Mouse (Mus musculus) MEL (cell line): Measurements from ENCODE around the gene Rin2. TPM values are rescaled to one million over a fixed set of nuclear protein-coding genes. Genes with fewer than 3 reads are reported as not detected.

ENCODE experiments used
- DNase-seq: peaks from one replicate; pipeline ENCODE4 v3.0.0; 2011; ENCODE audit warnings: low read depth, low spot score
- H3K27ac ChIP-seq: 2 replicates; pipeline ENCODE4 v1.5.1; 2012; ENCODE audit warnings: low read depth, mild to moderate bottlenecking, control low read depth, low read length, moderate library complexity; ENCODE audit not compliant: control insufficient read depth
- H3K27me3 ChIP-seq, 2 experiments: fragments of 150-350 bp in 1 of 2; sonication (generic) in 1 of 2; 2 replicates each; pipeline ENCODE4 v1.6.1; 2012; ENCODE audit warnings: low read length in 2 of 2, mild to moderate bottlenecking in 2 of 2, improper control_type of control experiment in 1 of 2, moderate library complexity in 1 of 2; ENCODE audit not compliant: insufficient read depth in 2 of 2, control insufficient read depth in 1 of 2
- H3K36me3 ChIP-seq, 2 experiments: 2 replicates each; pipeline ENCODE4 v1.6.1; 2012 to 2014; ENCODE audit warnings: low read length in 2 of 2, improper control_type of control experiment in 1 of 2, inconsistent platforms in 1 of 2, mild to moderate bottlenecking in 1 of 2; ENCODE audit not compliant: insufficient read depth in 2 of 2, control insufficient read depth in 1 of 2
- H3K4me1 ChIP-seq, 2 experiments: fragments of 150-350 bp in 1 of 2; sonication (generic) in 1 of 2; 2 replicates each; pipeline ENCODE4 v1.6.1; 2012; ENCODE audit warnings: low read length in 2 of 2, improper control_type of control experiment in 1 of 2, mild to moderate bottlenecking in 1 of 2; ENCODE audit not compliant: insufficient read depth in 2 of 2, control insufficient read depth in 1 of 2
- H3K4me3 ChIP-seq, 2 experiments: fragments of 150-350 bp in 1 of 2; sonication (generic) in 1 of 2; 2 replicates each; pipeline ENCODE4 v1.5.1; 2012; ENCODE audit warnings: low read depth in 2 of 2, low read length in 2 of 2, mild to moderate bottlenecking in 2 of 2, moderate library complexity in 2 of 2, control low read depth in 1 of 2, improper control_type of control experiment in 1 of 2; ENCODE audit not compliant: control insufficient read depth in 1 of 2, insufficient read depth in 1 of 2
- H3K79me2 ChIP-seq: 2 replicates; pipeline ENCODE4 v1.6.1; 2012; ENCODE audit warnings: mild to moderate bottlenecking, low read length, moderate library complexity; ENCODE audit not compliant: control insufficient read depth, poor library complexity, insufficient read depth
- H3K9ac ChIP-seq: 2 replicates; pipeline ENCODE4 v1.6.1; 2012; ENCODE audit warnings: low read depth, mild to moderate bottlenecking, control low read depth, low read length, moderate library complexity; ENCODE audit not compliant: control insufficient read depth, poor library complexity, severe bottlenecking
- H3K9me3 ChIP-seq: fragments of 150-350 bp; sonication (generic); replicated peaks from 2 replicates; pipeline ENCODE4 v1.6.1; 2012; ENCODE audit warnings: mild to moderate bottlenecking, low read length, improper control_type of control experiment, moderate library complexity; ENCODE audit not compliant: insufficient read depth
- CHD1 ChIP-seq: IDR thresholded peaks from 2 replicates; pipeline ENCODE4 v1.6.1; 2012; ENCODE audit warnings: low read depth, mild to moderate bottlenecking, inconsistent platforms, low read length, improper control_type of control experiment
- CHD2 ChIP-seq: IDR thresholded peaks from 2 replicates; pipeline ENCODE4 v1.6.1; 2011; ENCODE audit warnings: low read length, improper control_type of control experiment
- CTCF ChIP-seq, 3 experiments: IDR thresholded peaks in 2 of 3; conservative IDR thresholded peaks in 1 of 3; 2 replicates each; pipeline ENCODE4 v1.5.1; 2011 to 2012; ENCODE audit warnings: low read length in 3 of 3, low read depth in 2 of 3, mild to moderate bottlenecking in 2 of 3, improper control_type of control experiment in 1 of 3, inconsistent platforms in 1 of 3, mixed read lengths in 1 of 3, moderate library complexity in 1 of 3; ENCODE audit not compliant: control insufficient read depth in 1 of 3, insufficient read depth in 1 of 3, poor library complexity in 1 of 3, severe bottlenecking in 1 of 3
- EP300 ChIP-seq, 2 experiments: IDR thresholded peaks; 2 replicates each; pipeline ENCODE4 v1.6.1; 2011; ENCODE audit warnings: improper control_type of control experiment in 2 of 2, low read length in 2 of 2, low read depth in 1 of 2, mild to moderate bottlenecking in 1 of 2
- ETS1 ChIP-seq: IDR thresholded peaks from 2 replicates; pipeline ENCODE4 v1.6.1; 2012; ENCODE audit warnings: low read depth, mild to moderate bottlenecking, inconsistent platforms, low read length, improper control_type of control experiment, moderate library complexity
- GABPA ChIP-seq: IDR thresholded peaks from 2 replicates; pipeline ENCODE4 v1.6.1; 2012; ENCODE audit warnings: low read depth, mild to moderate bottlenecking, inconsistent platforms, low read length, improper control_type of control experiment, moderate library complexity
- HCFC1 ChIP-seq: IDR thresholded peaks from 2 replicates; pipeline ENCODE4 v1.6.1; 2012; ENCODE audit warnings: low read depth, mild to moderate bottlenecking, inconsistent platforms, low read length, improper control_type of control experiment, moderate library complexity
- JUND ChIP-seq: IDR thresholded peaks from 2 replicates; pipeline ENCODE4 v1.6.1; 2011; ENCODE audit warnings: low read depth, mild to moderate bottlenecking, improper control_type of control experiment, low read length
- MEF2A ChIP-seq: IDR thresholded peaks from 2 replicates; pipeline ENCODE4 v1.6.1; 2014; ENCODE audit warnings: low read depth, mild to moderate bottlenecking, inconsistent platforms, low read length, improper control_type of control experiment; ENCODE audit not compliant: poor library complexity, insufficient replicate concordance, severe bottlenecking; ENCODE audit errors: extremely low read depth
- MXI1 ChIP-seq: IDR thresholded peaks from 2 replicates; pipeline ENCODE4 v1.6.1; 2011; ENCODE audit warnings: mild to moderate bottlenecking, low read depth, low read length, improper control_type of control experiment
- MYB ChIP-seq: IDR thresholded peaks from 2 replicates; pipeline ENCODE4 v1.6.1; 2011; ENCODE audit warnings: mild to moderate bottlenecking, low read depth, low read length, improper control_type of control experiment
- MYC ChIP-seq: IDR thresholded peaks from 2 replicates; pipeline ENCODE4 v1.6.1; 2011; ENCODE audit warnings: low read depth, mild to moderate bottlenecking, low read length, improper control_type of control experiment, moderate library complexity
- NELFE ChIP-seq: IDR thresholded peaks from 2 replicates; pipeline ENCODE4 v1.6.1; 2011; ENCODE audit warnings: low read depth, low read length, improper control_type of control experiment
- POLR2A ChIP-seq, 2 experiments: IDR thresholded peaks; 2 replicates each; pipeline ENCODE4 v1.6.1; 2011 to 2012; ENCODE audit warnings: low read length in 2 of 2, mild to moderate bottlenecking in 2 of 2, control low read depth in 1 of 2, improper control_type of control experiment in 1 of 2, low read depth in 1 of 2, moderate library complexity in 1 of 2; ENCODE audit not compliant: control insufficient read depth in 1 of 2, insufficient read depth in 1 of 2, poor library complexity in 1 of 2
- SIN3A ChIP-seq: IDR thresholded peaks from 2 replicates; pipeline ENCODE4 v1.6.1; 2012; ENCODE audit warnings: low read length, improper control_type of control experiment, inconsistent platforms
- TAL1 ChIP-seq: IDR thresholded peaks from 2 replicates; pipeline ENCODE4 v1.6.1; 2012; ENCODE audit warnings: mild to moderate bottlenecking, inconsistent platforms, low read length, moderate library complexity, mixed read lengths
- USF1 ChIP-seq: IDR thresholded peaks from 2 replicates; pipeline ENCODE4 v1.6.1; 2014; ENCODE audit warnings: low read depth, mild to moderate bottlenecking, inconsistent platforms, low read length, improper control_type of control experiment, moderate library complexity
- USF2 ChIP-seq, 2 experiments: IDR thresholded peaks; 2 replicates each; pipeline ENCODE4 v1.6.1; 2011 to 2012; ENCODE audit warnings: improper control_type of control experiment in 2 of 2, low read length in 2 of 2, borderline replicate concordance in 1 of 2, inconsistent platforms in 1 of 2, low read depth in 1 of 2, mild to moderate bottlenecking in 1 of 2; ENCODE audit not compliant: insufficient read depth in 1 of 2
- ZKSCAN1 ChIP-seq: IDR thresholded peaks from 2 replicates; pipeline ENCODE4 v1.6.1; 2012; ENCODE audit warnings: low read depth, mild to moderate bottlenecking, inconsistent platforms, low read length, improper control_type of control experiment, moderate library complexity
- polyA plus RNA-seq, 2 experiments: library from polyadenylated mRNA; stranded (reverse) in 1 of 2; unstranded in 1 of 2; fragments of >175 nt in 1 of 2; fragments of >200 nt in 1 of 2; gene quantifications; 2 replicates each; pipeline versions ENCODE4 v1.2.1 to v1.2.4; 2012; ENCODE audit warnings: low replicate concordance in 2 of 2, low read depth in 1 of 2; ENCODE audit not compliant: insufficient read length in 2 of 2, insufficient read depth in 1 of 2, missing spikeins in 1 of 2
- total RNA-seq: library from RNA; depleted of rRNA; stranded (reverse); fragments of 300-350 nt; gene quantifications from 2 replicates; pipeline ENCODE4 v1.2.3, GENCODE M21; 2012

Gene Rin2
- total and polyA plus RNA-seq, 3 experiments, result 0.01 TPM; not detected in 2

DNA sequence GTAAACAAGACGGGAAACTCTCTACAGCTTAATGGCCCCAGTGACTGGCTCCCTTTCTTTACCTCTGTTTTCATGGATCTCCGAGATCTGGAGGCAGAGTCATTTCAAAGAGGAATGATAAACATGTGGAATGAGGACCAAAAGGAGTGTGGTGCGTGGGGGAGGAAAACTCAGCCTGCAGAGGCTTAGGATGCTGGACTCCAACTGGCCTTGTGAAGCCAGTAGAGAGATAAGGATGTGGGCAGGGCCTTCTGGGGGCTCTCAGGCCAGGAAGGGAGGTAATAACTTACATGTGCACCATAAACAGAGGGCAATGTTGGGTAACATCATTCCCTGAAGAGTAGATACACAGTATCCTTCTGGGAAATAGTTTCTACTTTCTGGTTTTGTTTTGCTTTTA lies 7.9 kb downstream of the Rin2 start:
- TF ChIP-seq POLR2A (IDR thresholded peaks at IDR 0.05; ENCODE audit: control insufficient read depth in 1 of 2, insufficient read depth in 1 of 2, low read depth in 1 of 2, low read length in 2 of 2, poor library complexity in 1 of 2) (no peak), ETS1 (no peak), MXI1 (no peak), EP300 (IDR thresholded peaks at IDR 0.05; ENCODE audit: low read depth in 1 of 2, low read length in 2 of 2) (no peak), USF2 (IDR thresholded peaks at IDR 0.05; ENCODE audit: borderline replicate concordance in 1 of 2, insufficient read depth in 1 of 2, low read depth in 1 of 2, low read length in 2 of 2) (no peak), CHD2 (no peak), USF1 (no peak), JUND (no peak), MYC (no peak), CTCF (IDR thresholded peaks at IDR 0.05 in 2 of 3, conservative IDR thresholded peaks at IDR 0.05 in 1 of 3; ENCODE audit: control insufficient read depth in 1 of 3, insufficient read depth in 1 of 3, low read depth in 2 of 3, low read length in 3 of 3, poor library complexity in 1 of 3, severe bottlenecking in 1 of 3) (no peak), ZKSCAN1 (no peak)
- no peak overlapping the region for H3K4me3 ChIP-seq
- no peaks in the 10 kb centered on the region for H3K4me1 ChIP-seq
- H3K27me3 ChIP-seq, result no peaks in the 10 kb centered on the region
- no peaks in the 10 kb centered on the region for H3K9me3 ChIP-seq
- no peaks in the 10 kb centered on the region for H3K36me3 ChIP-seq
- no peak overlapping the region for H3K9ac ChIP-seq
- no peak overlapping the region for H3K27ac ChIP-seq
- H3K79me2 ChIP-seq, result no peaks in the 10 kb centered on the region
- DNase-seq, result no peak

DNA sequence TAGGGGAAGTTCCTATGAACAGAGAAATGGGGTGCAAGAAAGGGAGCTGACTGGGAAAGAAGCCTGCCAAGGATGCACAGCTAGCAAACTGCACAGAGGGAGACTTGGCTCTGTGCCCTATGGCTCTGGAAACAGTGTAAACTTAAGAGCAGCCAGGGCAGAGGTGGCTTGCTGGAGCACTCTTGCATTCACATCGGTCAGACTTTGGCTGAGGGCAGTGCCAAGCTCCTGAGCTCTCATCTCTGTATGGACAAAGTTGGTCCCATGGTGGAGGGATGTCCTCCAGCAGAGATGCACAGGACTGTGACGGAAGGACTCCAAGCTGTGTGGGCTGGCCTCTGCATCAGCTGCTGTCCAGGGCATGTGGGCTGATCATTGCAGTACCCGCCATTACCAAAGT lies 8.5 kb downstream of the Rin2 start:
- no peak overlapping the region for H3K27ac ChIP-seq
- no peaks in the 10 kb centered on the region for H3K4me1 ChIP-seq
- TF ChIP-seq POLR2A (IDR thresholded peaks at IDR 0.05; ENCODE audit: control insufficient read depth in 1 of 2, insufficient read depth in 1 of 2, low read depth in 1 of 2, low read length in 2 of 2, poor library complexity in 1 of 2) (no peak), TAL1 (no peak), MEF2A (no peak), NELFE (no peak), SIN3A (no peak), CHD1 (no peak), MYC (no peak), HCFC1 (no peak), MYB (no peak), GABPA (no peak)
- no peak overlapping the region for H3K4me3 ChIP-seq
- no peaks in the 10 kb centered on the region for H3K9me3 ChIP-seq
- H3K36me3 ChIP-seq, result no peaks in the 10 kb centered on the region
- no peaks in the 10 kb centered on the region for H3K27me3 ChIP-seq
- no peak overlapping the region for H3K9ac ChIP-seq
- H3K79me2 ChIP-seq, result no peaks in the 10 kb centered on the region
- no peak for DNase-seq
